Mouse (Mus musculus): ENCODE measurements around the gene Sh3bgrl3. TPM values are rescaled to one million over a fixed set of nuclear protein-coding genes. Genes with fewer than 3 reads are reported as not detected.

Gene Sh3bgrl3
- total and polyA plus RNA-seq, 3 experiments = 122 to 414 TPM; not detected in 1

GRCm38 (mm10) chr4:134172391-134172790, 43.8 kb upstream of the Sh3bgrl3 start:
- no peaks in the 10 kb centered on the region for H3K27me3 ChIP-seq (ENCODE audit: control insufficient read depth in 1 of 2, insufficient read depth in 2 of 2, low read length in 2 of 2)
- no peak overlapping the region for H3K27ac ChIP-seq (ENCODE audit: control insufficient read depth, low read depth, low read length)
- H3K9ac ChIP-seq (ENCODE audit: control insufficient read depth, low read depth, low read length, poor library complexity, severe bottlenecking) = no peak overlapping the region
- H3K9me3 ChIP-seq (replicated peaks; ENCODE audit: insufficient read depth, low read length) = no peaks in the 10 kb centered on the region
- DNase-seq (ENCODE audit: low read depth, low spot score) = no peak
- no peaks in the 10 kb centered on the region; a peak in 1 of 4 replicates for H3K4me1 ChIP-seq (ENCODE audit: control insufficient read depth in 1 of 2, insufficient read depth in 2 of 2, low read length in 2 of 2)
- peaks cover 0 to 2% of the 10 kb centered on the region in 2 experiments; a peak in 2 of 4 replicates for H3K36me3 ChIP-seq (ENCODE audit: control insufficient read depth in 1 of 2, insufficient read depth in 2 of 2, low read length in 2 of 2)
- H3K79me2 ChIP-seq (ENCODE audit: control insufficient read depth, insufficient read depth, low read length, poor library complexity) = peaks cover 5% of the 10 kb centered on the region; the same call in 1 of the 2 replicates
- TF ChIP-seq POLR2AphosphoS2 (IDR thresholded peaks at IDR 0.05; ENCODE audit: low read length) (no peak), POLR2AphosphoS5 (IDR thresholded peaks at IDR 0.05; ENCODE audit: borderline replicate concordance, low read depth, low read length) (no peak), TAL1 (IDR thresholded peaks at IDR 0.05; ENCODE audit: low read length) (no peak), SIN3A (IDR thresholded peaks at IDR 0.05; ENCODE audit: low read length) (no peak), CTCF (IDR thresholded peaks at IDR 0.05 in 2 of 3, conservative IDR thresholded peaks at IDR 0.05 in 1 of 3; ENCODE audit: control insufficient read depth in 1 of 3, insufficient read depth in 1 of 3, low read depth in 2 of 3, low read length in 3 of 3, poor library complexity in 1 of 3, severe bottlenecking in 1 of 3) (no peak), BHLHE40 (IDR thresholded peaks at IDR 0.05; ENCODE audit: borderline replicate concordance, low read depth, low read length) (no peak), MAFK (IDR thresholded peaks at IDR 0.05; ENCODE audit: borderline replicate concordance, low read depth, low read length) (no peak), MAX (IDR thresholded peaks at IDR 0.05; ENCODE audit: low read length) (no peak), MYB (IDR thresholded peaks at IDR 0.05; ENCODE audit: low read depth, low read length) (no peak), HCFC1 (IDR thresholded peaks at IDR 0.05; ENCODE audit: low read depth, low read length) (no peak), ETS1 (IDR thresholded peaks at IDR 0.05; ENCODE audit: low read depth, low read length) (no peak), KAT2A (conservative IDR thresholded peaks at IDR 0.05; ENCODE audit: low read depth, low read length) (no peak), MYC (IDR thresholded peaks at IDR 0.05; ENCODE audit: low read depth, low read length) (no peak)
- no peak overlapping the region for H3K4me3 ChIP-seq (ENCODE audit: control insufficient read depth in 1 of 2, insufficient read depth in 1 of 2, low read depth in 2 of 2, low read length in 2 of 2)

GRCm38 (mm10) chr4:134166906-134167305, 38.3 kb upstream of the Sh3bgrl3 start:
- H3K4me1 ChIP-seq (ENCODE audit: control insufficient read depth in 1 of 2, insufficient read depth in 2 of 2, low read length in 2 of 2) = peaks cover 6 to 14% of the 10 kb centered on the region in 2 experiments; a peak in 3 of 4 replicates
- H3K9ac ChIP-seq (ENCODE audit: control insufficient read depth, low read depth, low read length, poor library complexity, severe bottlenecking) = no peak overlapping the region
- peak in 1 of 3 experiments; percentile 16; a peak in 1 of 6 replicates for TF ChIP-seq CTCF (IDR thresholded peaks at IDR 0.05 in 2 of 3, conservative IDR thresholded peaks at IDR 0.05 in 1 of 3; ENCODE audit: control insufficient read depth in 1 of 3, insufficient read depth in 1 of 3, low read depth in 2 of 3, low read length in 3 of 3, poor library complexity in 1 of 3, severe bottlenecking in 1 of 3)
- no peak for TF ChIP-seq TAL1 (IDR thresholded peaks at IDR 0.05; ENCODE audit: low read length)
- no peak for TF ChIP-seq SIN3A (IDR thresholded peaks at IDR 0.05; ENCODE audit: low read length)
- no peak for TF ChIP-seq ZMIZ1 (IDR thresholded peaks at IDR 0.05; ENCODE audit: low read depth, low read length)
- no peak for TF ChIP-seq POLR2A (IDR thresholded peaks at IDR 0.05; ENCODE audit: control insufficient read depth in 1 of 2, insufficient read depth in 1 of 2, low read depth in 1 of 2, low read length in 2 of 2, poor library complexity in 1 of 2)
- TF ChIP-seq KAT2A (conservative IDR thresholded peaks at IDR 0.05; ENCODE audit: low read depth, low read length) = no peak
- no peak for TF ChIP-seq CHD1 (IDR thresholded peaks at IDR 0.05; ENCODE audit: low read depth, low read length)
- no peak overlapping the region for H3K27ac ChIP-seq (ENCODE audit: control insufficient read depth, low read depth, low read length)
- H3K27me3 ChIP-seq (ENCODE audit: control insufficient read depth in 1 of 2, insufficient read depth in 2 of 2, low read length in 2 of 2) = no peaks in the 10 kb centered on the region
- H3K36me3 ChIP-seq (ENCODE audit: control insufficient read depth in 1 of 2, insufficient read depth in 2 of 2, low read length in 2 of 2) = peaks cover 5 to 15% of the 10 kb centered on the region in 2 experiments
- H3K79me2 ChIP-seq (ENCODE audit: control insufficient read depth, insufficient read depth, low read length, poor library complexity) = no peaks in the 10 kb centered on the region
- no peak overlapping the region for H3K4me3 ChIP-seq (ENCODE audit: control insufficient read depth in 1 of 2, insufficient read depth in 1 of 2, low read depth in 2 of 2, low read length in 2 of 2)
- DNase-seq (ENCODE audit: low read depth, low spot score) = no peak
- H3K9me3 ChIP-seq (replicated peaks; ENCODE audit: insufficient read depth, low read length) = no peaks in the 10 kb centered on the region

All from MEL (cell line).